Mouse (Mus musculus) inflammation-experienced regulatory T-cells, adult 16 weeks (primary cell): ENCODE data around the gene Gm20909. TPM values are rescaled to one million over a fixed set of nuclear protein-coding genes. Genes with fewer than 3 reads are reported as not detected.

ENCODE experiments used
- polyA plus RNA-seq: library from polyadenylated mRNA; unstranded; fragments of 100-300 nt; shearing (Covaris generic); gene quantifications from one replicate; pipeline ENCODE4 v1.2.1, GENCODE M21; 2017

Gene Gm20909
- not detected for polyA plus RNA-seq

GRCm38 (mm10) chrY:21164270-21164669 is at the start of gene Gm20909:
Gene Gm20909 (plus strand): TSS chrY:21164570.

Other genes starting within 250 kb of the Gm20909 start
- not detected for gene Gm29866, start 170.9 kb upstream of the Gm20909 start, polyA plus RNA-seq
- gene Gm20865, start 77.0 kb downstream of the Gm20909 start, polyA plus RNA-seq = not detected